Mouse (Mus musculus): ENCODE data around the gene Trnau1ap. TPM values are rescaled to one million over a fixed set of nuclear protein-coding genes. Genes with fewer than 3 reads are reported as not detected.

Gene Trnau1ap
- polyA plus RNA-seq, 1 experiment from 2014 or later: 72.8 TPM

- H3K4me2 ChIP-seq (ENCODE audit: low read length): no peak overlapping the region
- no peaks in the 10 kb centered on the region for H3K9me3 ChIP-seq (ENCODE audit: control insufficient read depth, low read length)
- H3K9ac ChIP-seq (ENCODE audit: low read length): no peak overlapping the region
- H3K36me3 ChIP-seq (ENCODE audit: control insufficient read depth, insufficient read depth, low read length): peaks cover 50% of the 10 kb centered on the region
- H3K27me3 ChIP-seq (replicated peaks; ENCODE audit: control insufficient read depth, insufficient read depth, low read length): no peaks in the 10 kb centered on the region
- no peak overlapping the region for H3K27ac ChIP-seq (ENCODE audit: low read depth)
- H3K4me3 ChIP-seq (ENCODE audit: low read depth, low read length): no peak overlapping the region
- 79% methylated on average over 3 of the region's 3 CpGs for WGBS
- ATAC-seq (replicated peaks; ENCODE audit: low FRiP score, low TSS enrichment, low read depth) (no peak), DNase-seq (ENCODE audit: low spot score) (no peak)
- peaks cover 10% of the 10 kb centered on the region for H3K4me1 ChIP-seq (replicated peaks; ENCODE audit: control insufficient read depth, insufficient read depth, low read length)
Observed at GRCm38 (mm10) chr4:132331960-132332359, 2.6 kb upstream of the Trnau1ap start.

DNA sequence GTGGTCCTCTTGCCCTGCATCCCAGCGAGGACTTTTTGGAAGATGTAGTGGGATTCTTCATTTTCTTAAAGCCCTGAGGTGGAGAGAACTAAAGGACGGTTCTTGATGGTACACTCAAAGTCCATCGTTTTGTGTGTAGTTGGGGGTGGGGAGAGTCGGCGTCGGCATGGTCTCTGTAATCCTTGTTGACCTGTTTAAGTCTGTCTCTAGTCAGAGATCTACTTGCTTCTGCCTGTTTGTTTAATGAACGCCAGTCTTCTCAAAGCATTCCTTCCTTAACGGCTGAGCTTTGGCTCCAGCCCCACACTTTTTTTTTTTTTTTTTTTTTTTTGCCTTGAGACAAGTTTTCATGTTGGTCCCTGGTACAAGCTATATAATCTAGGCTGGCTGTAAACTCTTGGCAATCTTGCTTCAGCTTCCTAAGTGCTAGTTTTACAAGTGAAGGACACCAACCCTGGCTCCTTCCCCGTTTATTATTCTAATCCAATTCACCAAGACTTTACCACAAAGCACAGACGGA, 557 bp upstream of the Trnau1ap start:
- H3K4me2 ChIP-seq (ENCODE audit: low read length): peak overlapping the region; percentile 79
- DNase-seq (ENCODE audit: low spot score) (no peak), ATAC-seq (replicated peaks; ENCODE audit: low FRiP score, low TSS enrichment, low read depth) (peak; percentile 11; the same call in 1 of the 2 replicates)
- WGBS: 8% methylated on average over 10 of the region's 10 CpGs
- H3K27me3 ChIP-seq (replicated peaks; ENCODE audit: control insufficient read depth, insufficient read depth, low read length): no peaks in the 10 kb centered on the region
- peak overlapping the region; percentile 84 for H3K9ac ChIP-seq (ENCODE audit: low read length)
- H3K4me3 ChIP-seq (ENCODE audit: low read depth, low read length): peak overlapping the region; percentile 85
- H3K4me1 ChIP-seq (replicated peaks; ENCODE audit: control insufficient read depth, insufficient read depth, low read length): peaks cover 10% of the 10 kb centered on the region
- no peaks in the 10 kb centered on the region for H3K9me3 ChIP-seq (ENCODE audit: control insufficient read depth, low read length)
- H3K27ac ChIP-seq (ENCODE audit: low read depth): peak overlapping the region; percentile 87
- peaks cover 44% of the 10 kb centered on the region for H3K36me3 ChIP-seq (ENCODE audit: control insufficient read depth, insufficient read depth, low read length)

- Histone ChIP-seq H3K36me3 (ENCODE audit: control insufficient read depth, insufficient read depth, low read length) (peaks cover 43% of the 10 kb centered on the region), H3K27me3 (replicated peaks; ENCODE audit: control insufficient read depth, insufficient read depth, low read length) (no peaks in the 10 kb centered on the region), H3K4me3 (ENCODE audit: low read depth, low read length) (peak overlapping the region; percentile 85), H3K9ac (ENCODE audit: low read length) (peak overlapping the region; percentile 84), H3K4me2 (ENCODE audit: low read length) (peak overlapping the region; percentile 79), H3K4me1 (replicated peaks; ENCODE audit: control insufficient read depth, insufficient read depth, low read length) (peaks cover 10% of the 10 kb centered on the region), H3K9me3 (ENCODE audit: control insufficient read depth, low read length) (no peaks in the 10 kb centered on the region), H3K27ac (ENCODE audit: low read depth) (no peak overlapping the region; the same call in 1 of the 2 replicates)
- DNase-seq (ENCODE audit: low spot score): no peak
- no peak for ATAC-seq (replicated peaks; ENCODE audit: low FRiP score, low TSS enrichment, low read depth)
- 46% methylated on average over 14 of the region's 14 CpGs for WGBS
Observed at GRCm38 (mm10) chr4:132328391-132328982, 851 bp downstream of the Trnau1ap start.

- H3K9ac ChIP-seq (ENCODE audit: low read length): no peak overlapping the region
- no peak overlapping the region for H3K4me2 ChIP-seq (ENCODE audit: low read length)
- no peak overlapping the region for H3K27ac ChIP-seq (ENCODE audit: low read depth)
- H3K36me3 ChIP-seq (ENCODE audit: control insufficient read depth, insufficient read depth, low read length): peaks cover 40% of the 10 kb centered on the region
- no peaks in the 10 kb centered on the region for H3K9me3 ChIP-seq (ENCODE audit: control insufficient read depth, low read length)
- H3K4me1 ChIP-seq (replicated peaks; ENCODE audit: control insufficient read depth, insufficient read depth, low read length): peaks cover 10% of the 10 kb centered on the region
- no peak for ATAC-seq (replicated peaks; ENCODE audit: low FRiP score, low TSS enrichment, low read depth)
- no peak overlapping the region for H3K4me3 ChIP-seq (ENCODE audit: low read depth, low read length)
- WGBS: 80% methylated on average over 5 of the region's 5 CpGs
- H3K27me3 ChIP-seq (replicated peaks; ENCODE audit: control insufficient read depth, insufficient read depth, low read length): no peaks in the 10 kb centered on the region
- no peak for DNase-seq (ENCODE audit: low spot score)
Observed at GRCm38 (mm10) chr4:132326481-132326880, 2.9 kb downstream of the Trnau1ap start.

DNA sequence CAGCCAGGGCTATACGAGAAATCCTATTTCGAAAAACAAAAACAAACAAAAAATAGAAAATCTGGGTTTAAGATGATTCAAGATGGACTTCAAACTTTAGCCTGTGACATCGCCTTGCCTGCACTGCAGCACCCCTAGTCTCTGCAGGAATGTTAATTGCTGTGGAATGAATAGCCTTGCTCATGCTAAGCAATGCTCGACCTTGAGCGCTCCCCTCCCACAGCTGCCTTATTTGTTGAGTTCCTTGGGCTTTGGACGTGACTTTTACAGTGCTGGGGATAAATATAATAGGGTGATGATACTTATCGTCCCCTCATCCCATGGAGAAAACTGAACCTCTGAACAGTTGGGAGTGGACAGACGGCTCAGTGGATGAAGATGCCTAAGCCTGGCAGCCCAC, 13.6 kb downstream of the Trnau1ap start:
- Histone ChIP-seq H3K4me2 (ENCODE audit: low read length) (no peak overlapping the region), H3K9ac (ENCODE audit: low read length) (no peak overlapping the region), H3K4me3 (ENCODE audit: low read depth, low read length) (no peak overlapping the region), H3K27me3 (replicated peaks; ENCODE audit: control insufficient read depth, insufficient read depth, low read length) (no peaks in the 10 kb centered on the region), H3K27ac (ENCODE audit: low read depth) (no peak overlapping the region), H3K36me3 (ENCODE audit: control insufficient read depth, insufficient read depth, low read length) (peaks cover 79% of the 10 kb centered on the region), H3K4me1 (replicated peaks; ENCODE audit: control insufficient read depth, insufficient read depth, low read length) (no peaks in the 10 kb centered on the region), H3K9me3 (ENCODE audit: control insufficient read depth, low read length) (no peaks in the 10 kb centered on the region)
- WGBS: 77% methylated on average over 8 of the region's 8 CpGs
- ATAC-seq (replicated peaks; ENCODE audit: low FRiP score, low TSS enrichment, low read depth): 0 out of 2 replicates have a peak, but pooled peaks have one; percentile 18
- no peak for DNase-seq (ENCODE audit: low spot score)

DNA sequence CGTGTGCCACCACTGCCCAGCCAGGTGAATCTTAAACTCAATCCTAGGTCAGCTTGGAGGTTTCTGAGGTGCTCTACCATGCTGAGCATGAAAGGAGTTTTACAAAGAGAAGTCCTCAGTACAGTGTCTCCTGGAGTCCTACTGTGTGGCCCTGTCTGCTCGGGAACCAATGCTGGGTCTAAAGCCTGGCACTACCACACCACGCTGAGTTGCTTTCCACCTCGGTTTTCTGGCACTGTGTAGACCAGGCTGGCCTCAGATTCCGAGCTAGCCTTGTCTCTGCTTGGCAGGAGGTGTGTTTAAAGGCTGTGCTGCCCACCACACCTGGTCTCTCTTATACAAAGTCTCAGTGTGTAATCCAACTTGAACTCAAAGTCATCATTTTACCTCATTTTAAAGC, 16.7 kb downstream of the Trnau1ap start:
- Histone ChIP-seq H3K9ac (ENCODE audit: low read length) (no peak overlapping the region), H3K9me3 (ENCODE audit: control insufficient read depth, low read length) (no peaks in the 10 kb centered on the region), H3K4me3 (ENCODE audit: low read depth, low read length) (no peak overlapping the region), H3K27ac (ENCODE audit: low read depth) (no peak overlapping the region), H3K36me3 (ENCODE audit: control insufficient read depth, insufficient read depth, low read length) (peaks cover 64% of the 10 kb centered on the region), H3K4me1 (replicated peaks; ENCODE audit: control insufficient read depth, insufficient read depth, low read length) (peaks cover 8% of the 10 kb centered on the region; the same call in 1 of the 2 replicates), H3K4me2 (ENCODE audit: low read length) (no peak overlapping the region), H3K27me3 (replicated peaks; ENCODE audit: control insufficient read depth, insufficient read depth, low read length) (no peaks in the 10 kb centered on the region)
- 90% methylated on average over 5 of the region's 5 CpGs for WGBS
- no peak for ATAC-seq (replicated peaks; ENCODE audit: low FRiP score, low TSS enrichment, low read depth)
- DNase-seq (ENCODE audit: low spot score): no peak

GRCm38 (mm10) chr4:132311801-132312200, 17.5 kb downstream of the Trnau1ap start:
- Histone ChIP-seq H3K36me3 (ENCODE audit: control insufficient read depth, insufficient read depth, low read length) (peaks cover 58% of the 10 kb centered on the region), H3K4me1 (replicated peaks; ENCODE audit: control insufficient read depth, insufficient read depth, low read length) (peaks cover 8% of the 10 kb centered on the region; the same call in 1 of the 2 replicates), H3K9me3 (ENCODE audit: control insufficient read depth, low read length) (no peaks in the 10 kb centered on the region), H3K4me2 (ENCODE audit: low read length) (no peak overlapping the region), H3K27ac (ENCODE audit: low read depth) (no peak overlapping the region), H3K27me3 (replicated peaks; ENCODE audit: control insufficient read depth, insufficient read depth, low read length) (no peaks in the 10 kb centered on the region), H3K9ac (ENCODE audit: low read length) (no peak overlapping the region), H3K4me3 (ENCODE audit: low read depth, low read length) (no peak overlapping the region)
- DNase-seq (ENCODE audit: low spot score) (no peak), ATAC-seq (replicated peaks; ENCODE audit: low FRiP score, low TSS enrichment, low read depth) (no peak)
- WGBS: 58% methylated on average over 3 of the region's 3 CpGs

DNA sequence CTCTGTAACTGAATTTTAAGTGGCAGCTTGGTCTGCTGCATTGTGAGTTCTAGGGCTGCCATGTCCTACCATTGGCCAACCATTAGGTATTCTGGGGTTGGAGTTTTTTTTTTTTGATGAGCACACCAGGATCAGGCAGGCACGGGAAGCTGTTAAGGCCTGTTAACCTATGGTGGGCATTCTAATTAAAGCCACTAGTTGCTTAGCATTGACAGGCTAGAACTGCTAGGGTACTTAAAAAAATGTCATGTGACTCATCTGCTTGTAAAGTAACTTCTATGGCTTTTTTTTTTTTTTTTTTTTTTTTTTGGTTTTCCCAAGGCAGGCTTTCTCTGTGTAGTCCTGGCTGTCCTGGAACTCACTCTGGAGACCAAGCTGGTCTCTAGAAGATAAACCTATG, 18.1 kb downstream of the Trnau1ap start:
- 39% methylated on average over 1 of the region's 1 CpGs for WGBS
- no peak overlapping the region for H3K4me2 ChIP-seq (ENCODE audit: low read length)
- no peak overlapping the region for H3K9ac ChIP-seq (ENCODE audit: low read length)
- H3K27ac ChIP-seq (ENCODE audit: low read depth): no peak overlapping the region
- H3K36me3 ChIP-seq (ENCODE audit: control insufficient read depth, insufficient read depth, low read length): peaks cover 52% of the 10 kb centered on the region
- no peaks in the 10 kb centered on the region for H3K27me3 ChIP-seq (replicated peaks; ENCODE audit: control insufficient read depth, insufficient read depth, low read length)
- DNase-seq (ENCODE audit: low spot score): no peak
- H3K4me1 ChIP-seq (replicated peaks; ENCODE audit: control insufficient read depth, insufficient read depth, low read length): peaks cover 8% of the 10 kb centered on the region; the same call in 1 of the 2 replicates
- ATAC-seq (replicated peaks; ENCODE audit: low FRiP score, low TSS enrichment, low read depth): no peak
- no peak overlapping the region for H3K4me3 ChIP-seq (ENCODE audit: low read depth, low read length)
- no peaks in the 10 kb centered on the region for H3K9me3 ChIP-seq (ENCODE audit: control insufficient read depth, low read length)
